Mouse (Mus musculus) stomach, postnatal 0 days (tissue): ENCODE data around the gene Dnah2. TPM values are rescaled to one million over a fixed set of nuclear protein-coding genes. Genes with fewer than 3 reads are reported as not detected.

Experiments used
- ATAC-seq: fragments of 200-750 bp; cut with Nextera tagmentation; 2 replicates; pipeline ENCODE4 v1.8.0; 2017; ENCODE audit not compliant: low FRiP score, low TSS enrichment
- DNase-seq: peaks from one replicate; pipeline ENCODE4 v3.0.0-alpha.2; 2016; ENCODE audit warnings: low spot score
- H3K27ac ChIP-seq: fragments of 300-500 bp; sonication (generic); replicated peaks from 2 replicates; pipeline ENCODE4 v1.5.1; 2014; ENCODE audit warnings: mild to moderate bottlenecking, control low read depth
- H3K27me3 ChIP-seq: fragments of 300-500 bp; sonication (generic); 2 replicates; pipeline ENCODE4 v1.6.1; 2014; ENCODE audit warnings: low read length; ENCODE audit not compliant: control insufficient read depth, insufficient read depth
- H3K36me3 ChIP-seq: fragments of 300-500 bp; sonication (generic); 2 replicates; pipeline ENCODE4 v1.6.1; 2014; ENCODE audit warnings: low read length, mixed read lengths; ENCODE audit not compliant: control insufficient read depth, insufficient read depth
- H3K4me1 ChIP-seq: fragments of 300-500 bp; sonication (generic); replicated peaks from 2 replicates; pipeline ENCODE4 v1.6.1; 2014; ENCODE audit warnings: antibody characterized with exemption; ENCODE audit not compliant: control insufficient read depth, insufficient read depth
- H3K4me2 ChIP-seq: fragments of 300-500 bp; sonication (generic); replicated peaks from 2 replicates; pipeline ENCODE4 v1.6.1; 2014; ENCODE audit warnings: low read depth, mild to moderate bottlenecking, control low read depth, moderate library complexity
- H3K4me3 ChIP-seq: fragments of 300-500 bp; sonication (generic); 2 replicates; pipeline ENCODE4 v1.5.1; 2014; ENCODE audit warnings: low read depth, low read length, control low read depth
- H3K9ac ChIP-seq: fragments of 300-500 bp; sonication (generic); 2 replicates; pipeline ENCODE4 v1.6.1; 2014; ENCODE audit warnings: mild to moderate bottlenecking, low read length, control low read depth, mixed read lengths
- H3K9me3 ChIP-seq: fragments of 300-500 bp; sonication (generic); 2 replicates; pipeline ENCODE4 v1.6.1; 2016; ENCODE audit warnings: low read length; ENCODE audit not compliant: control insufficient read depth
- CTCF ChIP-seq: IDR thresholded peaks from 2 replicates; pipeline ENCODE4 v1.5.1; 2016; ENCODE audit warnings: antibody characterized with exemption, low read depth, mild to moderate bottlenecking, moderate library complexity
- EP300 ChIP-seq: optimal IDR thresholded peaks from 2 replicates; pipeline ENCODE3; 2016; ENCODE audit warnings: antibody characterized with exemption
- WGBS: fragments of 180-500 bp; shearing (Covaris S2); extraction: QIAGEN DNeasy Blood & Tissue Kit; methylation state at CpG from one replicate; pipeline ENCODE4 v1.1.7; 2014; 5-methylcytosine and 5-hydroxymethylcytosine counted together
- polyA plus RNA-seq: library from polyadenylated mRNA; unstranded; fragments of >200 nt; fragmentation: Nextera tagmentation; extraction: Ambion mirVana; gene quantifications from 2 replicates; pipeline ENCODE4 v1.2.1, GENCODE M21; 2015

The Dnah2 gene
- polyA plus RNA-seq, 1 experiment from 2014 or later = 0.39 TPM

DNA sequence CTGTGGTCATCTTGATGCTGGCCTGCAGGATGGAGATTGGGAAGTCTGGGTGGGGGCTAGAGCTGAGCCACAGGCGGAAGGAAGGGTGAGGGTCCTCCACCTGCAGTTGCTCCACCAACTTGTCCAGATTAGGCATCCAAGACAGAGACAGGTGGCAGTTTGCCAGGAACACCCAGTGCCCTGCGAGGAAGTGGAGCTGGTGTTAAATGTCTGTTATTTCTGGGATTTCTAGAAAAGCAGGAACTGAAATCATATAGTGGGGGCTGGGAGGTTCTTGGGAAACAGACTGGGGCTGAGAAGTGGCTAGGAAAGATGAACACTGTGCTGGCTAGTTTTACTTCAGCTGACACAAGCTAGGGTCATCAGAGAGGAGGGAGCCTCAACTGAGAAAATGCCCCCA is 119.6 kb downstream of the Dnah2 start:
- TF ChIP-seq CTCF = no peak
- no peak for TF ChIP-seq EP300
- H3K9me3 ChIP-seq = no peaks in the 10 kb centered on the region

GRCm38 (mm10) chr11:69428751-69429150 is 120.2 kb downstream of the Dnah2 start:
- 12% methylated on average over 4 of the region's 4 CpGs for WGBS
- H3K36me3 ChIP-seq = no peaks in the 10 kb centered on the region
- H3K4me2 ChIP-seq = no peak overlapping the region
- no peak overlapping the region for H3K27ac ChIP-seq
- H3K9me3 ChIP-seq = no peaks in the 10 kb centered on the region
- DNase-seq (peak; percentile 93), ATAC-seq (peak; percentile 63)
- H3K27me3 ChIP-seq = no peaks in the 10 kb centered on the region
- TF ChIP-seq EP300 (no peak), CTCF (peak; percentile 30)
- no peaks in the 10 kb centered on the region for H3K4me1 ChIP-seq
- H3K4me3 ChIP-seq = no peak overlapping the region
- H3K9ac ChIP-seq = no peak overlapping the region

More for the DNA sequence above, 119.6 kb downstream of the Dnah2 start:
- H3K27me3 ChIP-seq = no peaks in the 10 kb centered on the region
- no peaks in the 10 kb centered on the region for H3K4me1 ChIP-seq
- H3K27ac ChIP-seq = no peak overlapping the region
- WGBS = 30% methylated on average over 2 of the region's 2 CpGs
- no peaks in the 10 kb centered on the region for H3K36me3 ChIP-seq
- DNase-seq = no peak
- ATAC-seq = no peak
- no peak overlapping the region for H3K4me2 ChIP-seq
- H3K9ac ChIP-seq = no peak overlapping the region
- H3K4me3 ChIP-seq = no peak overlapping the region

DNA sequence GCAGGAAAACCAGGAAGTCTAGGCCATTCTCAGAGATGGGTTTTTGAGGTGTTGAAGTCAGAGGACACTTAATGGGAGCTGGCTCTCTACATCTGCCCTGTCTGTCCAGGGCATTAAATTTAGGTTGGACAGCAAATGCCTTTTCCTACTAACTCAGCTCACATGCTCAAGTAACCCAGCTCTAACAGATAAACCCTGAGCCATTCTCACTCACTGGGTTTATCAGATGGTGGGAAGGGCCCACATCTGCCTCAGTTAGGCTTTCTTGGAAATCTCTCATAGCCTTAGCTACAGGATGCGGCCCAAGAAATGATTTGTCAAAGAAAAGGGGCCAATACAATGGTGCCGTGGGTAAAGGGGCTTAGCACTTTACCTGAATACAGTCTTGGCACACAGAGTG is 122.7 kb downstream of the Dnah2 start:
- no peak for DNase-seq
- no peak overlapping the region for H3K27ac ChIP-seq
- no peaks in the 10 kb centered on the region for H3K36me3 ChIP-seq
- no peak overlapping the region for H3K4me3 ChIP-seq
- no peak for ATAC-seq
- no peak overlapping the region for H3K4me2 ChIP-seq
- no peaks in the 10 kb centered on the region for H3K27me3 ChIP-seq
- H3K9me3 ChIP-seq = no peaks in the 10 kb centered on the region
- TF ChIP-seq EP300 = no peak
- no peak for TF ChIP-seq CTCF
- no peaks in the 10 kb centered on the region for H3K4me1 ChIP-seq
- 89% methylated on average over 2 of the region's 2 CpGs for WGBS
- H3K9ac ChIP-seq = no peak overlapping the region

DNA sequence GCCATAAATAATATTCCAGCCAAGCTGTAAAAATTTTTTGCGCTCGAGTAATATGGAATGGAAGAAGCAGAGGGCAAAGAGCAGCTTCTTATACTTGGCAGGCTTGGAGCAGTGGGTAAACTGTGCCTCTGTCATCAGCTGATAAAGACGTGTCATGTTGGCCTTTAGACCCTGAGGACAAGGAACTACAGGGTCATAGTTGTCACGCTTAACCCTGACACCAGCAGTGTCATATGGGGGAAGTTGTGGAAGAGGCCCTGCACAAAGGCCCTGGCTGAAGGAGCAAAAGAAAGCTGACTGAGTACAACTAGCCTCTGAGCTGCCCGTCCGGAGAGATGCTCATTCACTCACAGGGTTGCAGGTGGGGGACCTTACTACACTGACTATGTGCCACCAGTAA is 125.0 kb downstream of the Dnah2 start:
- 69% methylated on average over 6 of the region's 6 CpGs for WGBS
- H3K4me3 ChIP-seq = no peak overlapping the region
- H3K9ac ChIP-seq = no peak overlapping the region
- TF ChIP-seq CTCF (no peak), EP300 (no peak)
- H3K4me1 ChIP-seq = no peaks in the 10 kb centered on the region
- no peaks in the 10 kb centered on the region for H3K27me3 ChIP-seq
- H3K9me3 ChIP-seq = no peaks in the 10 kb centered on the region
- H3K4me2 ChIP-seq = no peak overlapping the region
- DNase-seq (no peak), ATAC-seq (no peak)
- H3K27ac ChIP-seq = no peak overlapping the region
- no peaks in the 10 kb centered on the region for H3K36me3 ChIP-seq

DNA sequence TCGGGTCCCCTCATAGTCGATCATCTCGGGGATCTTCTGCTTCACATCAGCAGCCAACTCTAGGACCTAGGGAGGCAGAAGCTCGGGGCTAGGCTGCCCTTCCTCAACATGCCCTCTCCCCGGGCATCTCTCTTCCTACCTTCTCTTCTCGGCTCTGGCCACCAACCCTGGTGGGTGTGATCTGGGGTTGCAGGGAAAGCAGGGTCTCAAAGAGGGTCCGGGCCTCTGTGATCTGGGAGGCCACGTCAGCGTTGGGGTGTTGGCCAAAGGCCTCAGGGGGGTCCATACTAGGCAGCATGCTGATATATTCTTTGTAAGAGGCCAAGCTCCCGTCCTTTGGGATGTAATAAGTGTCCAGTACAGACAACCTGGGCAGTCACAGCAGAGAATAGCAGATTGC is 126.1 kb downstream of the Dnah2 start:
- ATAC-seq (no peak), DNase-seq (no peak)
- no peaks in the 10 kb centered on the region for H3K4me1 ChIP-seq
- H3K27ac ChIP-seq = no peak overlapping the region
- H3K9ac ChIP-seq = no peak overlapping the region
- WGBS = 84% methylated on average over 10 of the region's 10 CpGs
- no peaks in the 10 kb centered on the region for H3K36me3 ChIP-seq
- no peaks in the 10 kb centered on the region for H3K9me3 ChIP-seq
- no peak for TF ChIP-seq EP300
- TF ChIP-seq CTCF = no peak
- no peaks in the 10 kb centered on the region for H3K27me3 ChIP-seq
- H3K4me3 ChIP-seq = no peak overlapping the region
- no peak overlapping the region for H3K4me2 ChIP-seq

DNA sequence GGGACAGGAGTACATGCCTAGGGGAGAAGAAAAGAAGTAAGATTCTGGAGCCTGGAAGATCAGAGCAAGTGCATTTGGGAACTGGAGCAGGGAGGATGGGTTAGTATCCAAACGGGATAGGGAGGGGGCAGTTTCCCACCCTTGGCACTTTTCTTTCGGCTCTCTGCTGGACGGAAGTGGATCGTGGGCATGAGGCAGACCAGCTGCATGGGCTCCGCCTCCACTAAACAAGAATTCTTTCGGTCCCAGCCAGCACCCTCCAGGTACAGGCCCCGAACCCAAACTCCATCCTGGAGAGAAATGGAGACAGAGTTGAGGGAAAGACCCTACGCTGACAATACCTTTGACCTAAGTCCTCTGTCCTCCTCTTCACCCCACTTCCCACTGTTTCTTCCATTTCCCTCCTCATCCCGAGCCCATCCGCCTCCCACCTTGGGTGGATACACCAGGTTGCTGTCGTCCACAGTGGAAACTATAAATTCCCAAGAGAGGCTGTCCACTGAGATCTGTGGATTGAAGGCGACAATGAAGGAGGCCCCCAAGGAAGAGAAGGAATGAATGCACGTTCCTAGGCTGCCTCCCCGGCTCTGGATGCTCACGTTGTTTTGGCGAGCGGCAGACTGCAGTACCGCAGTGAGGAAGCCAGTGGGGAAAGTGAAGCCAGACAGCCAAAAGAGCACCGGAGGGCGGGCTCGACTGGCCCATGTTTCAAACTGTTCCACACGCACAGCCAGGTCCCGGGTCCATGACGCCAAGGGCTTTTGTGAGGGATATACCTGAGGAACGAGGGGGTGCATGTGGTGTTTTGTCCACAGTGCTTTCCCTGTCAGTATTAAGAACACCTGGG is 127.6 kb downstream of the Dnah2 start:
- 32% methylated on average over 25 of the region's 25 CpGs for WGBS
- no peaks in the 10 kb centered on the region for H3K9me3 ChIP-seq
- H3K4me1 ChIP-seq = peaks cover 3% of the 10 kb centered on the region; the same call in 1 of the 2 replicates
- TF ChIP-seq EP300 (no peak), CTCF (no peak)
- H3K4me3 ChIP-seq = no peak overlapping the region
- H3K27me3 ChIP-seq = no peaks in the 10 kb centered on the region
- DNase-seq (no peak), ATAC-seq (no peak)
- no peak overlapping the region for H3K27ac ChIP-seq
- H3K4me2 ChIP-seq = no peak overlapping the region
- H3K36me3 ChIP-seq = no peaks in the 10 kb centered on the region
- no peak overlapping the region for H3K9ac ChIP-seq
